Mouse (Mus musculus): ENCODE data around the gene Slx4ip. TPM values are rescaled to one million over a fixed set of nuclear protein-coding genes. Genes with fewer than 3 reads are reported as not detected.

Slx4ip gene
- total RNA-seq, 2 experiments from 2014 or later: 2.6 to 3.2 TPM

Other genes with a start within 250 kb of the Slx4ip start
- under 1 TPM in 1 of 2 experiments, not detected in 1; 0.19 TPM for gene Snap25, start 177.8 kb upstream of the Slx4ip start, total RNA-seq (2021)
- 10 to 100 TPM; 24.9 to 33.6 TPM for gene AL731706.2, start 5.5 kb upstream of the Slx4ip start, total RNA-seq (2021)
- gene AL731706.1, start 171 bp downstream of the Slx4ip start, total RNA-seq (2021): 10 to 100 TPM; 28.8 to 30.5 TPM
- gene Mkks, start 171 bp downstream of the Slx4ip start, total RNA-seq (2021): 10 to 100 TPM; 28.3 to 38.8 TPM
- 10 to 100 TPM; 17.9 to 20.6 TPM for gene Jag1, start 225.4 kb downstream of the Slx4ip start, total RNA-seq (2021)